Mouse (Mus musculus): ENCODE data around the gene Zfp488.

- TF ChIP-seq MAFK (IDR thresholded peaks at IDR 0.05; ENCODE audit: insufficient read depth, low read depth, low read length) (no peak), CHD2 (IDR thresholded peaks at IDR 0.05; ENCODE audit: low read depth, low read length) (no peak), ZNF384 (IDR thresholded peaks at IDR 0.05; ENCODE audit: low read depth, low read length) (no peak), ZC3H11A (IDR thresholded peaks at IDR 0.05; ENCODE audit: borderline replicate concordance, low read depth, low read length) (no peak)
Observed at GRCm38 (mm10) chr14:34026710-34027109, 48.1 kb upstream of the Zfp488 start.
